Mouse (Mus musculus): ENCODE data around the gene Anxa4. TPM values are rescaled to one million over a fixed set of nuclear protein-coding genes. Genes with fewer than 3 reads are reported as not detected.

The Anxa4 gene
- total RNA-seq, 1 experiment from 2014 or later, result 77.7 TPM

GRCm38 (mm10) chr6:86728711-86729110, 64.7 kb downstream of the Anxa4 start:
- no peak for ATAC-seq (replicated peaks in 1 of 2; ENCODE audit: insufficient read depth in 1 of 2, low FRiP score in 2 of 2, low TSS enrichment in 1 of 2, low read depth in 1 of 2, poor library complexity in 2 of 2, severe bottlenecking in 2 of 2)

- no peak for ATAC-seq (replicated peaks in 1 of 2; ENCODE audit: insufficient read depth in 1 of 2, low FRiP score in 2 of 2, low TSS enrichment in 1 of 2, low read depth in 1 of 2, poor library complexity in 2 of 2, severe bottlenecking in 2 of 2)
These were observed 71.4 kb downstream of the Anxa4 start for GRCm38 (mm10) chr6:86721977-86722376.

GRCm38 (mm10) chr6:86708072-86708774, 85.2 kb downstream of the Anxa4 start:
- ATAC-seq (replicated peaks in 1 of 2; ENCODE audit: insufficient read depth in 1 of 2, low FRiP score in 2 of 2, low TSS enrichment in 1 of 2, low read depth in 1 of 2, poor library complexity in 2 of 2, severe bottlenecking in 2 of 2), result no peak

- ATAC-seq (replicated peaks in 1 of 2; ENCODE audit: insufficient read depth in 1 of 2, low FRiP score in 2 of 2, low TSS enrichment in 1 of 2, low read depth in 1 of 2, poor library complexity in 2 of 2, severe bottlenecking in 2 of 2), result no peak
These were observed 90.8 kb downstream of the Anxa4 start for GRCm38 (mm10) chr6:86702577-86702976.

- no peak for ATAC-seq (replicated peaks in 1 of 2; ENCODE audit: insufficient read depth in 1 of 2, low FRiP score in 2 of 2, low TSS enrichment in 1 of 2, low read depth in 1 of 2, poor library complexity in 2 of 2, severe bottlenecking in 2 of 2)
These were observed 95.5 kb downstream of the Anxa4 start for GRCm38 (mm10) chr6:86697903-86698302.

GRCm38 (mm10) chr6:86696213-86696612, 97.2 kb downstream of the Anxa4 start:
- ATAC-seq (replicated peaks in 1 of 2; ENCODE audit: insufficient read depth in 1 of 2, low FRiP score in 2 of 2, low TSS enrichment in 1 of 2, low read depth in 1 of 2, poor library complexity in 2 of 2, severe bottlenecking in 2 of 2), result no peak

GRCm38 (mm10) chr6:86694465-86694864, 98.9 kb downstream of the Anxa4 start:
- peak; percentile 75 to 85 for ATAC-seq (replicated peaks in 1 of 2; ENCODE audit: insufficient read depth in 1 of 2, low FRiP score in 2 of 2, low TSS enrichment in 1 of 2, low read depth in 1 of 2, poor library complexity in 2 of 2, severe bottlenecking in 2 of 2)

- no peak for ATAC-seq (replicated peaks in 1 of 2; ENCODE audit: insufficient read depth in 1 of 2, low FRiP score in 2 of 2, low TSS enrichment in 1 of 2, low read depth in 1 of 2, poor library complexity in 2 of 2, severe bottlenecking in 2 of 2)
These were observed 103.7 kb downstream of the Anxa4 start for GRCm38 (mm10) chr6:86689671-86690070.

- ATAC-seq (replicated peaks in 1 of 2; ENCODE audit: insufficient read depth in 1 of 2, low FRiP score in 2 of 2, low TSS enrichment in 1 of 2, low read depth in 1 of 2, poor library complexity in 2 of 2, severe bottlenecking in 2 of 2), result no peak
These were observed 106.4 kb downstream of the Anxa4 start for GRCm38 (mm10) chr6:86686971-86687370.

Other genes with a start within 250 kb of the Anxa4 start
- gene Asprv1, start 165.4 kb downstream of the Anxa4 start, total RNA-seq (2017), result 0.69 and 6.6 TPM in 2 replicates
- 35.1 and 46.5 TPM in 2 replicates for gene Mxd1, start 124.4 kb downstream of the Anxa4 start, total RNA-seq (2017)
- 83.7 and 90.9 TPM in 2 replicates for gene Snrnp27, start 109.1 kb downstream of the Anxa4 start, total RNA-seq (2017)
- 26.6 and 32.5 TPM in 2 replicates for gene Gmcl1, start 60.2 kb downstream of the Anxa4 start, total RNA-seq (2017)
- gene Aak1, start 55.9 kb upstream of the Anxa4 start, total RNA-seq (2017), result 12.2 and 14.2 TPM in 2 replicates
- 45.3 and 75.9 TPM in 2 replicates for gene Nfu1, start 215.7 kb upstream of the Anxa4 start, total RNA-seq (2017)
- 28.0 and 28.5 TPM in 2 replicates for gene Gfpt1, start 249.3 kb upstream of the Anxa4 start, total RNA-seq (2017)

All from hematopoietic stem cell, adult 5-6 weeks (primary cell).